Comparison of ENCODE assay signal across 9 mouse cellular contexts in genomic region chr15:91969378-91969777, GRCm38 (mm10).
DNase-seq lines count a peak whose midpoint lies in the region; TF ChIP-seq lines count a peak whose summit lies in the region.
"Had no signal": no experiment of that assay in that cellular context is flagged by ENCODE, and none has a peak within 500 bp of the region (broad histone marks: within the 10 kb centered on the region; RNA-seq: fewer than 3 reads in every experiment).

No protein-coding gene starts in this region.

- no peak overlapping the region for H3K4me3 ChIP-seq in heart, adult 2 months
- peak overlapping the region; percentile 5; the same call in 1 of the 2 replicates for H3K4me3 ChIP-seq in testis, adult 2 months (ENCODE audit: control insufficient read depth, low read depth, low read length)
- H3K4me3 ChIP-seq: liver, embryonic 15.5 days had no signal

- no peaks in the 10 kb centered on the region for H3K27me3 ChIP-seq in heart, adult 2 months (ENCODE audit: control insufficient read depth, insufficient read depth, low read length)
- no peaks in the 10 kb centered on the region for H3K27me3 ChIP-seq in testis, adult 2 months (ENCODE audit: control insufficient read depth, insufficient read depth, low read length)
- H3K27me3 ChIP-seq: liver, embryonic 15.5 days had no signal

- TF ChIP-seq EP300 in heart, adult 2 months (IDR thresholded peaks at IDR 0.05; ENCODE audit: insufficient read depth, low read depth, low read length): no peak

- no peaks in the 10 kb centered on the region for H3K36me3 ChIP-seq in heart, adult 2 months (ENCODE audit: control insufficient read depth, insufficient read depth, low read length)
- no peaks in the 10 kb centered on the region for H3K36me3 ChIP-seq in testis, adult 2 months (ENCODE audit: control insufficient read depth, insufficient read depth, low read length)
- H3K36me3 ChIP-seq: liver, embryonic 15.5 days had no signal

- TF ChIP-seq POLR2A in heart, adult 2 months (IDR thresholded peaks at IDR 0.05; ENCODE audit: insufficient read depth, low read depth, low read length): no peak
- TF ChIP-seq POLR2A in testis, adult 2 months (IDR thresholded peaks at IDR 0.05; ENCODE audit: control insufficient read depth, low read depth, low read length): no peak

- WGBS in heart, adult 2 months: 25% methylated on average over 10 of the region's 10 CpGs

- peak; percentile 22 to 37 for DNase-seq in heart, adult 2 months
- no peak for DNase-seq in heart, adult 9 months (ENCODE audit: low spot score in 2 of 2)
- DNase-seq in adipocyte (ENCODE audit: low spot score): peak; percentile 53
- DNase-seq in cerebellum, postnatal 4 days (ENCODE audit: low spot score in 2 of 2): peak; percentile 49 to 78
- DNase-seq in gastrocnemius, postnatal 4 days (ENCODE audit: low spot score in 2 of 2): peak; percentile 32 to 43
- DNase-seq in layer of hippocampus, postnatal 14 days (ENCODE audit: low spot score in 2 of 2): peak; percentile 65 to 70
- peak; percentile 37 to 46 for DNase-seq in lung, postnatal 4 days

- intact Hi-C loops in heart, adult 2 months (cut with DNase I): loop anchor here (1.0 kb wide), 1 partner anchor 262 kb away; no protein-coding TSS in a partner anchor

- no peak overlapping the region for H3K27ac ChIP-seq in heart, adult 2 months
- no peak overlapping the region for H3K27ac ChIP-seq in testis, adult 2 months (ENCODE audit: control insufficient read depth, insufficient read depth, low read depth, low read length)
- H3K27ac ChIP-seq: liver, embryonic 15.5 days had no signal

- H3K9ac ChIP-seq in heart, adult 2 months (ENCODE audit: low read depth, low read length): no peak overlapping the region
- H3K9ac ChIP-seq: liver, embryonic 15.5 days had no signal

- no peaks in the 10 kb centered on the region for H3K79me2 ChIP-seq in heart, adult 2 months (replicated peaks; ENCODE audit: control insufficient read depth, insufficient read depth, low read length)

- no peaks in the 10 kb centered on the region for H3K4me1 ChIP-seq in heart, adult 2 months (ENCODE audit: control insufficient read depth, insufficient read depth, low read length)
- peaks cover 5% of the 10 kb centered on the region; the same call in 1 of the 2 replicates for H3K4me1 ChIP-seq in testis, adult 2 months (ENCODE audit: control insufficient read depth, insufficient read depth, low read length)
- H3K4me1 ChIP-seq: liver, embryonic 15.5 days had no signal

- peak; percentile 81 for TF ChIP-seq CTCF in heart, adult 2 months (IDR thresholded peaks at IDR 0.05)
- peak; percentile 84 for TF ChIP-seq CTCF in testis, adult 2 months (IDR thresholded peaks at IDR 0.05; ENCODE audit: control insufficient read depth, insufficient read depth, insufficient replicate concordance, low read depth, low read length)

Comparison
In these comparisons a context has a peak if more than half of its experiments do, and no peak if none do; other contexts are left out.
1. DNase-seq: peak in heart, adult 2 months (2 of 2), adipocyte (single experiment), cerebellum, postnatal 4 days (2 of 2), gastrocnemius, postnatal 4 days (2 of 2), layer of hippocampus, postnatal 14 days (2 of 2) and lung, postnatal 4 days (2 of 2); none in heart, adult 9 months (0 of 2).